Mouse (Mus musculus) C2C12 (cell line): Measurements from ENCODE around the gene Fsd1l.

Source experiments
- CEBPB ChIP-seq: IDR thresholded peaks from one replicate; pipeline ENCODE4 v1.6.1; 2011; ENCODE audit warnings: low read depth, mild to moderate bottlenecking, control low read depth, moderate library complexity
- CTCF ChIP-seq: IDR thresholded peaks from one replicate; pipeline ENCODE4 v1.5.1; 2011; ENCODE audit not compliant: control insufficient read depth, insufficient read depth, insufficient read length
- FOSL1 ChIP-seq: IDR thresholded peaks from one replicate; pipeline ENCODE4 v1.8.0; 2011; ENCODE audit warnings: mild to moderate bottlenecking, low read length; ENCODE audit not compliant: poor library complexity, insufficient read depth, severe bottlenecking
- MAX ChIP-seq: IDR thresholded peaks from one replicate; pipeline ENCODE4 v1.6.1; 2011; ENCODE audit warnings: mild to moderate bottlenecking, control low read depth
- MYOD1 ChIP-seq: IDR thresholded peaks from one replicate; pipeline ENCODE4 v1.6.1; 2011; ENCODE audit warnings: low read depth; ENCODE audit not compliant: control insufficient read depth, insufficient read length
- MYOG ChIP-seq: IDR thresholded peaks from one replicate; pipeline ENCODE4 v1.6.1; 2011; ENCODE audit not compliant: control insufficient read depth, insufficient read length; ENCODE audit errors: extremely low read depth
- USF1 ChIP-seq: IDR thresholded peaks from one replicate; pipeline ENCODE4 v1.6.1; 2011; ENCODE audit warnings: low read depth, mild to moderate bottlenecking, control low read depth, moderate library complexity

- TF ChIP-seq MYOD1: no peak
- peak; percentile 27 for TF ChIP-seq CTCF
- no peak for TF ChIP-seq CEBPB
- no peak for TF ChIP-seq MAX
- no peak for TF ChIP-seq USF1
- no peak for TF ChIP-seq FOSL1
- no peak for TF ChIP-seq MYOG
These were observed 107.8 kb downstream of the Fsd1l start for GRCm38 (mm10) chr4:53738956-53739616.
